In genomic region chr6:80019189-80019860, GRCm38 (mm10) we compare ENCODE assay signal across 8 mouse cellular contexts. TPM values are rescaled to one million over a fixed set of nuclear protein-coding genes. Genes with fewer than 3 reads are reported as not detected.
DNase-seq lines count a peak whose midpoint lies in the region; ATAC-seq and TF ChIP-seq lines count a peak whose summit lies in the region.

No protein-coding gene starts in this region.

- H3K9ac ChIP-seq in intestine, embryonic 14.5 days (ENCODE audit: low read length), result 0 out of 2 replicates have a peak overlapping the region, but pooled peaks have one; percentile 27
- peak overlapping the region; percentile 57 for H3K9ac ChIP-seq in neural tube, embryonic 15.5 days (replicated peaks)

- WGBS in intestine, embryonic 14.5 days, result 5% methylated on average over 14 of the region's 14 CpGs
- 3% methylated on average over 14 of the region's 14 CpGs for WGBS in neural tube, embryonic 15.5 days

- no peaks in the 10 kb centered on the region for H3K36me3 ChIP-seq in intestine, embryonic 14.5 days (ENCODE audit: control insufficient read depth, insufficient read depth, low read length)
- no peaks in the 10 kb centered on the region for H3K36me3 ChIP-seq in neural tube, embryonic 15.5 days

- ATAC-seq in intestine, embryonic 14.5 days (replicated peaks; ENCODE audit: low FRiP score, low TSS enrichment, low read depth), result no peak
- ATAC-seq in neural tube, embryonic 15.5 days (ENCODE audit: low FRiP score), result peak; percentile 75

- no peak overlapping the region for H3K27ac ChIP-seq in embryonic fibroblast, embryonic 13.5 days (ENCODE audit: insufficient read depth, low read length)
- no peak overlapping the region for H3K27ac ChIP-seq in intestine, embryonic 14.5 days (ENCODE audit: low read depth)
- H3K27ac ChIP-seq in neural tube, embryonic 15.5 days (replicated peaks), result peak overlapping the region; percentile 81

- no peak for TF ChIP-seq CTCF in embryonic fibroblast, embryonic 13.5 days (IDR thresholded peaks at IDR 0.05; ENCODE audit: borderline replicate concordance, insufficient read depth, low read length)

- no peak for TF ChIP-seq POLR2A in embryonic fibroblast, embryonic 13.5 days (IDR thresholded peaks at IDR 0.05; ENCODE audit: low read depth, low read length)

- H3K4me1 ChIP-seq in embryonic fibroblast, embryonic 13.5 days (ENCODE audit: control insufficient read depth, insufficient read depth, low read length), result no peaks in the 10 kb centered on the region
- no peaks in the 10 kb centered on the region for H3K4me1 ChIP-seq in intestine, embryonic 14.5 days (replicated peaks; ENCODE audit: control insufficient read depth, insufficient read depth, low read length)
- peaks cover 11% of the 10 kb centered on the region; the same call in 1 of the 2 replicates for H3K4me1 ChIP-seq in neural tube, embryonic 15.5 days

- no peaks in the 10 kb centered on the region for H3K27me3 ChIP-seq in intestine, embryonic 14.5 days (replicated peaks; ENCODE audit: control insufficient read depth, insufficient read depth, low read length)
- H3K27me3 ChIP-seq in neural tube, embryonic 15.5 days (replicated peaks), result no peaks in the 10 kb centered on the region

- H3K4me3 ChIP-seq in embryonic fibroblast, embryonic 13.5 days (ENCODE audit: insufficient read depth, low read length), result peak overlapping the region; percentile 25
- H3K4me3 ChIP-seq in intestine, embryonic 14.5 days (ENCODE audit: low read depth, low read length), result peak overlapping the region; percentile 40
- H3K4me3 ChIP-seq in neural tube, embryonic 15.5 days (replicated peaks), result peak overlapping the region; percentile 58

- H3K4me2 ChIP-seq in intestine, embryonic 14.5 days (ENCODE audit: low read length), result peak overlapping the region; percentile 79
- H3K4me2 ChIP-seq in neural tube, embryonic 15.5 days, result peak overlapping the region; percentile 59

- DNase-seq in left cerebral cortex, postnatal 25 days (ENCODE audit: low spot score in 2 of 2), result peak; percentile 27 to 37
- DNase-seq in left cerebral cortex, adult 11 months (ENCODE audit: low spot score), result no peak
- DNase-seq in intestine, embryonic 14.5 days (ENCODE audit: low spot score), result peak; percentile 61
- no peak for DNase-seq in thymus, postnatal 0 days (ENCODE audit: low spot score)
- DNase-seq in gastrocnemius, postnatal 25 days, result no peak
- DNase-seq in lung, postnatal 14 days, result no peak

- intact Hi-C loops in left cerebral cortex, postnatal 25 days (cut with DNase I), result no loop called here

- H3K9me3 ChIP-seq in intestine, embryonic 14.5 days (ENCODE audit: control insufficient read depth, low read length), result no peaks in the 10 kb centered on the region
- H3K9me3 ChIP-seq in neural tube, embryonic 15.5 days (replicated peaks), result no peaks in the 10 kb centered on the region

RNA-seq across cellular contexts. Expression of gene Lrrtm4, which starts 0.6 kb away (rescaled TPM):
- 10 to 100 TPM; 69.8 to 77.5 TPM for total RNA-seq in left cerebral cortex, postnatal 25 days (2021)
- 0.83 TPM in 1 of 2 replicates, not detected in the other for polyA plus RNA-seq in embryonic fibroblast, embryonic 13.5 days (2011; ENCODE audit: insufficient read length, low read depth, missing spikeins)
- 1.8 and 1.9 TPM in 2 replicates for polyA plus RNA-seq in intestine, embryonic 14.5 days (2014; fragmentation: Nextera tagmentation; extraction: Ambion mirVana)
- polyA plus RNA-seq in neural tube, embryonic 15.5 days (2015; fragmentation: Nextera tagmentation; extraction: Ambion mirVana), result 20.0 and 20.1 TPM in 2 replicates
- 0.04 TPM in 1 of 2 replicates, not detected in the other for polyA plus RNA-seq in thymus, postnatal 0 days (2015; fragmentation: Nextera tagmentation; extraction: Ambion mirVana)
- total RNA-seq in gastrocnemius, postnatal 25 days (2021), result not detected

Comparison
In these comparisons a context has a peak if more than half of its experiments do, and no peak if none do; other contexts are left out.
1. DNase-seq: peak in left cerebral cortex, postnatal 25 days (2 of 2) and intestine, embryonic 14.5 days (single experiment); none in left cerebral cortex, adult 11 months (single experiment), thymus, postnatal 0 days (single experiment), gastrocnemius, postnatal 25 days (single experiment) and lung, postnatal 14 days (single experiment).
2. Peak in every context shown above with its lines, with median percentiles within 50 percentile points of each other: H3K4me3 ChIP-seq.